35 mouse cellular contexts compared by ENCODE assay signal in genomic region chr7:66491501-66491900, GRCm38 (mm10).
"Had no signal": no experiment of that assay in that cellular context is flagged by ENCODE, and none has a peak within 500 bp of the region (broad histone marks: within the 10 kb centered on the region; RNA-seq: fewer than 3 reads in every experiment).

No protein-coding gene starts in this region.

- H3K4me2 ChIP-seq: heart, embryonic 11.5 days; heart, embryonic 12.5 days; heart, embryonic 13.5 days; heart, embryonic 15.5 days; hindbrain, embryonic 12.5 days; hindbrain, embryonic 13.5 days; hindbrain, embryonic 14.5 days; hindbrain, embryonic 15.5 days; intestine, embryonic 15.5 days; kidney, embryonic 15.5 days had no signal

- H3K4me1 ChIP-seq: heart, embryonic 10.5 days; heart, embryonic 12.5 days; heart, embryonic 13.5 days; heart, embryonic 15.5 days; hindbrain, embryonic 10.5 days; hindbrain, embryonic 12.5 days; hindbrain, embryonic 13.5 days; hindbrain, embryonic 15.5 days; intestine, embryonic 15.5 days had no signal

- DNase-seq: heart, postnatal 10 days; heart, postnatal 14 days; heart, postnatal 4 days; kidney, adult 11 months; kidney, adult 18-20 months; kidney, adult 2 months; kidney, adult 8-10 months; kidney, adult 9 months; kidney, postnatal 10 days; kidney, postnatal 14 days; kidney, postnatal 25 days; kidney, postnatal 36 days; kidney, postnatal 4 days; layer of hippocampus, adult 9-11 months; layer of hippocampus, postnatal 36 days had no signal

- H3K9me3 ChIP-seq: heart, embryonic 10.5 days; heart, embryonic 15.5 days; hindbrain, embryonic 10.5 days; hindbrain, embryonic 12.5 days; hindbrain, embryonic 13.5 days; hindbrain, embryonic 15.5 days; intestine, embryonic 15.5 days; kidney, embryonic 15.5 days had no signal

- H3K27me3 ChIP-seq: heart, embryonic 12.5 days; heart, embryonic 13.5 days; heart, embryonic 15.5 days; hindbrain, embryonic 12.5 days; hindbrain, embryonic 13.5 days; hindbrain, embryonic 15.5 days; intestine, embryonic 15.5 days; kidney, embryonic 15.5 days had no signal

- H3K36me3 ChIP-seq: heart, embryonic 10.5 days; heart, embryonic 12.5 days; heart, embryonic 13.5 days; heart, embryonic 15.5 days; hindbrain, embryonic 10.5 days; hindbrain, embryonic 12.5 days; hindbrain, embryonic 13.5 days; hindbrain, embryonic 15.5 days; intestine, embryonic 15.5 days; kidney, embryonic 15.5 days had no signal

- H3K9ac ChIP-seq: heart, embryonic 12.5 days; heart, embryonic 13.5 days; heart, embryonic 15.5 days; hindbrain, embryonic 12.5 days; hindbrain, embryonic 13.5 days; hindbrain, embryonic 14.5 days; hindbrain, embryonic 15.5 days; intestine, embryonic 15.5 days; kidney, embryonic 15.5 days had no signal

- H3K4me3 ChIP-seq: heart, embryonic 10.5 days; heart, embryonic 12.5 days; heart, embryonic 13.5 days; heart, embryonic 15.5 days; hindbrain, embryonic 10.5 days; hindbrain, embryonic 12.5 days; hindbrain, embryonic 13.5 days; hindbrain, embryonic 15.5 days; intestine, embryonic 15.5 days; kidney, embryonic 15.5 days; layer of hippocampus, adult 2 months; left cerebral cortex, adult 2 months had no signal

- H3K27ac ChIP-seq: heart, embryonic 10.5 days; heart, embryonic 13.5 days; heart, embryonic 15.5 days; hindbrain, embryonic 10.5 days; hindbrain, embryonic 12.5 days; hindbrain, embryonic 13.5 days; hindbrain, embryonic 14.5 days; hindbrain, embryonic 15.5 days; hindbrain, postnatal 0 days; intestine, embryonic 15.5 days; kidney, embryonic 15.5 days; kidney, postnatal 0 days; layer of hippocampus, adult 2 months; left cerebral cortex, adult 2 months had no signal

- ATAC-seq: hindbrain, embryonic 16.5 days; hindbrain, postnatal 0 days; inflammation-experienced regulatory T-cells, adult 6 months; intestine, embryonic 15.5 days; intestine, embryonic 16.5 days; intestine, postnatal 0 days had no signal
